Mouse (Mus musculus) small intestine, adult 2 months (tissue): Measurements from ENCODE around the gene C2cd4b.

Source experiments
- CTCF ChIP-seq: fragments of 200-500 bp; IDR thresholded peaks from 2 replicates; pipeline ENCODE4 v1.5.1; 2012; ENCODE audit warnings: low read depth, mild to moderate bottlenecking, control low read depth, inconsistent platforms, low read length, moderate library complexity, mixed read lengths; ENCODE audit not compliant: insufficient replicate concordance, insufficient read length; ENCODE audit errors: extremely low read depth
- POLR2A ChIP-seq: fragments of 200-500 bp; IDR thresholded peaks from 2 replicates; pipeline ENCODE4 v1.6.1; 2012; ENCODE audit warnings: low read depth, mild to moderate bottlenecking, control low read depth, inconsistent platforms, low read length, moderate library complexity

- TF ChIP-seq POLR2A = no peak
- no peak for TF ChIP-seq CTCF
Measured at GRCm38 (mm10) chr9:67720150-67720549, 39.1 kb upstream of the C2cd4b start.
